Mouse (Mus musculus) liver, postnatal 0 days (tissue): Measurements from ENCODE around the gene Ash1l.

ENCODE experiments used
- CTCF ChIP-seq: sonication (generic); IDR thresholded peaks from 2 replicates; pipeline ENCODE4 v1.5.1; 2016; ENCODE audit warnings: antibody characterized with exemption, low read depth
- EP300 ChIP-seq: IDR thresholded peaks from 2 replicates; pipeline ENCODE4 v1.6.1; 2016; ENCODE audit warnings: antibody characterized with exemption, low read depth, mild to moderate bottlenecking

GRCm38 (mm10) chr3:88923989-88924591 is 26.3 kb upstream of the Ash1l start:
- TF ChIP-seq CTCF (no peak), EP300 (no peak)
